ENCODE assay signal across 15 mouse cellular contexts in the genomic region with DNA sequence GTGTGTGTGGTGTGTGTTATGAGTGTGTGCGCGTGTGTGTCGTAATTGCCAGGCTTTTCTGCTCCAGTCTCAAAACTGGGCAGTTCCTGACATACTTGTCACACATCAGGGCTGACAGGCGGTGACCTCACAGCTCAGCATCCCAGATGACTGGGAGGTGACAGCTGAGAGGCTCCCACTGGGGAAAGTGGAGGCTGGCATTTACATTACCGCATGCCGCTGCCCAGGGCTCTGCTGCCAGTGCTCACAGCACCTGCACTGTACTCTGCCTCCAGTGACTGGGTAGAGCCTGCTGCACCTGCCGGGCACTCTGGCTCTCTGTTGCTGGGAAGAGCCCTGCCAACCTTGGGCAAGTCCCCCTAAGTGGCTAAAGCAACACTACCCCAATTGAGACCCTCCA. TPM values are rescaled to one million over a fixed set of nuclear protein-coding genes. Genes with fewer than 3 reads are reported as not detected.
"Had no signal": no experiment of that assay in that cellular context is flagged by ENCODE, and none has a peak within 500 bp of the region (broad histone marks: within the 10 kb centered on the region; RNA-seq: fewer than 3 reads in every experiment).

No protein-coding gene starts in this region.

- ATAC-seq: inflammation-experienced regulatory T-cells, adult 6 months; intestine, postnatal 0 days; lung, postnatal 0 days had no signal

- H3K4me3 ChIP-seq: left cerebral cortex, adult 2 months; limb, embryonic 12.5 days had no signal

- H3K9ac ChIP-seq: limb, embryonic 12.5 days; liver, embryonic 14.5 days had no signal

- H3K27me3 ChIP-seq: limb, embryonic 12.5 days had no signal

- H3K27ac ChIP-seq: left cerebral cortex, adult 2 months; limb, embryonic 12.5 days; liver, embryonic 14.5 days had no signal

- DNase-seq: kidney, adult 8-10 months; kidney, postnatal 4 days; liver; lung, adult 2 months; lung, postnatal 36 days; right cerebral cortex, adult 18-20 months; right cerebral cortex, postnatal 25 days had no signal

- H3K9me3 ChIP-seq: limb, embryonic 12.5 days had no signal

- H3K36me3 ChIP-seq: limb, embryonic 12.5 days had no signal

- H3K4me2 ChIP-seq: limb, embryonic 12.5 days had no signal

RNA-seq across cellular contexts. Expression of a gene that starts 40.2 kb away (rescaled TPM):
- polyA plus RNA-seq: inflammation-experienced regulatory T-cells, adult 6 months had no signal

RNA-seq across cellular contexts. Expression of a gene that starts 57.9 kb away (rescaled TPM):
- polyA plus RNA-seq: inflammation-experienced regulatory T-cells, adult 6 months; kidney, postnatal 0 days; limb, embryonic 12.5 days; lung, adult 2 months; lung, postnatal 0 days; midbrain, postnatal 0 days had no signal
